Mouse (Mus musculus) layer of hippocampus, adult 9-11 months (tissue): ENCODE data around the gene Runx1.

Experiments
- DNase-seq: peaks from one replicate; pipeline ENCODE4 v3.0.0; 2022

The Runx1 gene

DNA sequence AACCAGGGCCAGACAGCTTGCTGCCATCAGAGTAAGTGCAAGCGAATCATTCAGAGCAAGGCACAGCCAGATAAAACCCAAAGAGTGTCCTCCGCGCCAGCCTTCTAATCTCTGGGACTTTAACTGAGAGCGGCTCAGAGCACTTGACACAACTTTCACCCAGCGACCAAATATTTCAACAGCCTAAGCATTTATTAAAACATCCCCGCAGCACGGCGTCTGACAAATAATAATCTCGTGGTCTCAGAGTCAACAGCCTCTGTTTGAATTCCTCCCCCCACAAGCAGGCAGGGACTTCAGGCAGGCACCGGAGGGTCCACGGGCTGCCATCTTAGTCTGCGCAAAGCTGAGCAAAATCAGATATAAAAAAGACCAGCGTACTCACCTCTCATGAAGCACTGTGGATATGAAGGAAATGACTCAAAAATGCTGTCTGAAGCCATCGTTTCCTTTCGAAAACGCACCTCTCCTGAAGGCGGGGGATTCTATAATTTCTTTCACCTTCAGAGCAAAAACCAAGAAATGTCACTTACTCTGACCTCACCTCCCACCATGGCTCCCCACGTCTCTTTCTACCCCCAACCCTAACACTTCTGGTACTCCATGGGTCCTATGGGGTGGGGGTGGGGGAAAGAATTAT lies 625 bp downstream of the Runx1 start:
- no peak for DNase-seq

DNA sequence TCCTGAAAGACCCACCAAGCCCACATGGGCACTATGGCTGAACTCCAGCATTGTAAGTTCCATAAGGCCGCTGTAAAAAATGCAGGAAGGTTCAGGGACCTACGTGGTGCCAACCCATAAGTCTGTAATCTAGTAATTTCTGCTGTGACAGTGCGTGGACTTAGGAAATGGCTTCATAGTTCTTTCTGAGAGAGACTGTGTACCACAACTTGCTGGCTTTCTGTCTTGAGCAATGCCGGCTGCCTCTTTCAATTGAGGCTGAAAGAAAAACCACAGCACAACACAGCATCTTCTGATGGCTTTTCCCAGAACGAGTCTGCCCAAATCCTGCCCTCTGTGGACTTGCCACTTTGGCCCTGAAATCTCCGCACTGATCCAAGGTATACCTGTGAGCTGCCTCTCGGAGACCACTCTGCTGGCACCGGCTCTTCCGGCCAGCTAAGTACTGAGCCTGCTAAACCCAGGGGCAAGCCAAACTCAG lies 1.2 kb downstream of the Runx1 start:
- DNase-seq: no peak

GRCm38 (mm10) chr16:92824003-92824722 lies 1.8 kb downstream of the Runx1 start:
- DNase-seq: no peak

GRCm38 (mm10) chr16:92823381-92823862 lies 2.5 kb downstream of the Runx1 start:
- DNase-seq: no peak

DNA sequence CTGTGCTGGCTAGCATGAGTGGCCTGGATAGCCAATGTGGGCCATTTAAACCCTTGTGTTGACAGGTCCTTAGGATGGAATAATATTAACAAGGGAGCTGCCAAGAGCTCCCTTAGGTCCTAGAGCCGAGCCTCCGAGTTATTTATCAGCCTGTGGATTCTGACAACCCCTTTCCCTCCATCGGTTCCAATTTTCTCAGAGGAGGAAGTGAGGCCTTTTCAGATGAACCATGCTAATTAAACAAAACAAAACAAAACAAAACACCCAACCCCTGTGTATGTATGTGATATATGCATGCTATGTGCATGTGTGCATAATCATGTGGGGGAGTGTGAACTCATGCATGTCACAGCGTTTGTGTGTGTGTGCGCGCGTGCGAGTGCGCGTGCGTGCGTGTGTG lies 3.3 kb downstream of the Runx1 start:
- no peak for DNase-seq

DNA sequence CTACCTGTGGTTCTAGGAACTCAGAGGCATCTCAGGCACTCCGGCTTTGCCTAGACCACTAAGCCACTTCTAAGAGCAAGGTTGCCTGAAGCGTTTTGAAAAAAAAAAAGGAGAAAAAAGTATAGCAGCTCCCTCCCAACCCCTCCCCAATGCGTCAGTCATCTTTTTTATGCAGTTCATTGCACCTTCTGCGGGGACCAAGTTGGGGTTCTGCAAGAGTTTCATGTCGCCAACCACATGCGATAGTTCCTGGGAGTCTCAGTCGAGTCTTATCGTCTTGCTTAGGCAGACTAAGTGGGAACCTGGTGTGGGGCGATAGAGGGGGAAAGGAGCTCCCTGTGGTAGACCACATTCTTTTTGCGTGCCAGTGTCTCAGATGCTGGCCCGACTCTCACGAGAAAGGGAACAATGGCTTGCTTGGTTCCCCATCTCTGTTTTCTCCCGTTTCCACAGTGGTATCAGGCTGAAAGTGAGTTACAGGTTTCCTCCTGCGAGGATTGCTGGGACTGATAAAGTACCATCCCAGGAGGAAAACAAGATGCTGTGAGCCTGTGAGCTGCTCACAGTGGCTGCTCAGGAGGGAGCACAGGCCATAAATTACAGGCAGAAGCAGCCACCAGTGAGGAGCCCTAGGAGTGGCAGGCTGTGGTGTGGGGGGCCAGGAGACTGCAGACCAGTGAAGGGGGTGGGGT lies 3.9 kb downstream of the Runx1 start:
- DNase-seq: peak; percentile 55

GRCm38 (mm10) chr16:92821596-92821937 lies 4.4 kb downstream of the Runx1 start:
- no peak for DNase-seq

GRCm38 (mm10) chr16:92820451-92820850 lies 5.5 kb downstream of the Runx1 start:
- DNase-seq: no peak

DNA sequence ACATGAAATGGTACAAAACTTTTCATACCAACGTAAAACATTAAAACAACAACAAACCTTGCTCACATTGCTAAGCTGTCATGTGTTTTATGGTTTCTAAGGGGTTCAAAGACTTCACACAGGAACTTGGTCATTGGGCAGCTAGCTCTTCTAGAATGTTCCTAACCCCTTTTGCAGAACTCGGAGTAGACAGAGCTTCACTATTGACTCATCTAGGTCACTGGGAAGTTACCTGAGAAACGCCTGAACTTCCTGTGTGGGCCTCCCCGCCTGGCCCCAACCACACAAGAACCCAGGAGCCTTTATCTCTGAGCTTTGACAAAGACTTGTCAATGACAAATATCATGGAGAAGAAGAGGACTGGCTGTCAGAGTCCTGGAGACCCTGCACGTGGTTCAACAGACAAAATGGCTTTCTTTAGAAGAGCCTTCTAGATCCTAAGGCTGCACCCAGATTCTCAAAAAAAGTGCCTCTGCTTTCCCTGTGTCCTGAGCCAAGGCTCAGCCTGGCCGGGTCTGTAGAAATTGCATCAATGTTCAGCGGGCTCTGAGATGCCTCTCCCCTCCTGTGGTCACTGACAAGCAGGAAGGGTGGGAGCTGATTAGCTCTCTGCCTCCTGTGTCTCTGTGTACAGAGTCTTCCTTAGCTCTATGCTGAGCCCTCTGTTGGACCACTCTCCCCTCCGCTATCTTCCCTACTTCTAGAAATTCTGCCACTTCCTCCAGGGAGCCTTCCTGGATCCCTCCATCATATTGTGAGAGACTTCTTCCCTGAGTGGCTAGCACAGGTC lies 7.3 kb downstream of the Runx1 start:
- DNase-seq: no peak

- DNase-seq: no peak
Observed at GRCm38 (mm10) chr16:92816092-92816491, 9.9 kb downstream of the Runx1 start.

GRCm38 (mm10) chr16:92815195-92815527 lies 10.8 kb downstream of the Runx1 start:
- DNase-seq: no peak

- no peak for DNase-seq
Observed at GRCm38 (mm10) chr16:92814366-92815194, 11.4 kb downstream of the Runx1 start.

- no peak for DNase-seq
Observed at GRCm38 (mm10) chr16:92812405-92812804, 13.5 kb downstream of the Runx1 start.

- DNase-seq: no peak
Observed at GRCm38 (mm10) chr16:92810568-92811240, 15.2 kb downstream of the Runx1 start.

GRCm38 (mm10) chr16:92807772-92808171 lies 18.2 kb downstream of the Runx1 start:
- DNase-seq: no peak

DNA sequence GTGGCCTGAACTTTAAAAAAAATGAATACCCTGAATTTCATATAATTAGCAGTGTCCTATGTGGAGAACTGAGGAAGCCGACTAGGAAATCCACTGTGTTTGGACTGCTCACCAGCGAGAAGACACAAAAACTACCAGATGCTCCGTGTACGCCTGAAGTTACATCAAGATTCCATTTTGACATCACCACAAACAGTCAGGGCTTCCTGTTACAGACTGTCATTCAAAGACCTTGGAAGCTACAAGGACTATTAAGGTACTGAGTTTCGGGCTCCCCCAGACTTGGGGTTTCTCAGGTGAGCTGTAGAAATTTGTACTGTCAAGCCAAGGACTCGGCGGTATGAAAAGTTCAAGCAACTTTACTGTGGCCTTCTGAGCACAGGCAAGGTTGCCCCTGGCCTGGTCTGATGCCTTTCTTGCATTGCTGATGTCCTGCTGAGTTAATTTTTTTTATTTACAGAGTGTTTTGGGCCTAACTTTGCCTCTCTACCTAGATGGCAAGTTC lies 22.8 kb downstream of the Runx1 start:
- DNase-seq: no peak

- DNase-seq: peak; percentile 71
Observed at GRCm38 (mm10) chr16:92801567-92801966, 24.4 kb downstream of the Runx1 start.

DNA sequence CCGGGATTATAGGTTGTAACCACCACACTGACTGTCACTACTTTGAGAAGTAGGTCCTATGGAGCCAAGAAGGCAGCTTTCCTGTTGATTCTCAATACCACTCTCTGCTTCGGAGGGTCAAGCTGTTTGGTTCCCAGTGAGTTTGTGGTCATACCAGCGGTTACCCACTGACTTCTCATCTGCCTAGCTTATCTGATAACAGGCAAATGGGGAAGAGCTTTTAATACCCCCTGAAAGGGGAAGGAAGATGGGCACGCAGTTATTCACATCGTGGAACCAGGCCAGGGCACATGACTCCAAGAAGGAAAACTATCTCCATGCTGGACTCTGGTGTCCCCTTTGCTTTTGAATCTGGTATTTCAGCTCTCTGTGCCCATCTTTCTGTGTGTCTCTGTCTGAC lies 25.1 kb downstream of the Runx1 start:
- DNase-seq: peak; percentile 66

- no peak for DNase-seq
Observed at GRCm38 (mm10) chr16:92799940-92800339, 26.0 kb downstream of the Runx1 start.

GRCm38 (mm10) chr16:92794197-92794596 lies 31.8 kb downstream of the Runx1 start:
- DNase-seq: no peak

- no peak for DNase-seq
Observed at GRCm38 (mm10) chr16:92793741-92794140, 32.2 kb downstream of the Runx1 start.
